Mouse (Mus musculus): ENCODE data around the gene Slc17a3. TPM values are rescaled to one million over a fixed set of nuclear protein-coding genes. Genes with fewer than 3 reads are reported as not detected.

The Slc17a3 gene
- polyA plus RNA-seq, 1 experiment from 2014 or later, result not detected

GRCm38 (mm10) chr13:23849299-23849698 lies 10.1 kb downstream of the Slc17a3 start:
- H3K27me3 ChIP-seq (ENCODE audit: poor library complexity, severe bottlenecking), result no peaks in the 10 kb centered on the region
- H3K27ac ChIP-seq, result no peak overlapping the region
- no peaks in the 10 kb centered on the region for H3K9me3 ChIP-seq
- no peak for DNase-seq (ENCODE audit: extremely low spot score, low spot score)
- WGBS, result 85% methylated on average over 2 of the region's 2 CpGs
- no peak overlapping the region for H3K4me3 ChIP-seq
- no peaks in the 10 kb centered on the region; the same call in 1 of the 2 replicates for H3K4me1 ChIP-seq
- H3K36me3 ChIP-seq (replicated peaks), result no peaks in the 10 kb centered on the region

GRCm38 (mm10) chr13:23856401-23856800 lies 17.2 kb downstream of the Slc17a3 start:
- Histone ChIP-seq H3K36me3 (replicated peaks) (no peaks in the 10 kb centered on the region), H3K27me3 (ENCODE audit: poor library complexity, severe bottlenecking) (no peaks in the 10 kb centered on the region), H3K27ac (no peak overlapping the region), H3K4me1 (no peaks in the 10 kb centered on the region), H3K4me3 (no peak overlapping the region), H3K9me3 (no peaks in the 10 kb centered on the region)
- WGBS, result 77% methylated on average over 3 of the region's 3 CpGs
- DNase-seq (ENCODE audit: extremely low spot score, low spot score), result no peak

GRCm38 (mm10) chr13:23861815-23862214 lies 22.6 kb downstream of the Slc17a3 start:
- no peaks in the 10 kb centered on the region for H3K4me1 ChIP-seq
- DNase-seq (ENCODE audit: extremely low spot score, low spot score), result no peak
- no peaks in the 10 kb centered on the region for H3K36me3 ChIP-seq (replicated peaks)
- H3K27me3 ChIP-seq (ENCODE audit: poor library complexity, severe bottlenecking), result no peaks in the 10 kb centered on the region
- no peaks in the 10 kb centered on the region for H3K9me3 ChIP-seq
- no peak overlapping the region for H3K27ac ChIP-seq
- no peak overlapping the region for H3K4me3 ChIP-seq

GRCm38 (mm10) chr13:23864711-23865110 lies 25.5 kb downstream of the Slc17a3 start:
- Histone ChIP-seq H3K27me3 (ENCODE audit: poor library complexity, severe bottlenecking) (no peaks in the 10 kb centered on the region), H3K4me1 (no peaks in the 10 kb centered on the region), H3K9me3 (no peaks in the 10 kb centered on the region), H3K27ac (no peak overlapping the region), H3K4me3 (no peak overlapping the region), H3K36me3 (replicated peaks) (no peaks in the 10 kb centered on the region)
- DNase-seq (ENCODE audit: extremely low spot score, low spot score), result no peak
- WGBS, result 92% methylated on average over 9 of the region's 9 CpGs

GRCm38 (mm10) chr13:23866086-23866710 lies 27.0 kb downstream of the Slc17a3 start:
- 81% methylated on average over 9 of the region's 9 CpGs for WGBS
- Histone ChIP-seq H3K9me3 (no peaks in the 10 kb centered on the region), H3K4me1 (no peaks in the 10 kb centered on the region), H3K27ac (no peak overlapping the region), H3K4me3 (no peak overlapping the region), H3K36me3 (replicated peaks) (no peaks in the 10 kb centered on the region), H3K27me3 (ENCODE audit: poor library complexity, severe bottlenecking) (no peaks in the 10 kb centered on the region)
- DNase-seq (ENCODE audit: extremely low spot score, low spot score), result no peak

- H3K27me3 ChIP-seq (ENCODE audit: poor library complexity, severe bottlenecking), result no peaks in the 10 kb centered on the region
- no peaks in the 10 kb centered on the region for H3K9me3 ChIP-seq
- no peak for DNase-seq (ENCODE audit: extremely low spot score, low spot score)
- no peaks in the 10 kb centered on the region for H3K36me3 ChIP-seq (replicated peaks)
- no peak overlapping the region for H3K4me3 ChIP-seq
- no peaks in the 10 kb centered on the region for H3K4me1 ChIP-seq
- H3K27ac ChIP-seq, result no peak overlapping the region
- WGBS, result 92% methylated on average over 6 of the region's 6 CpGs
Observed at GRCm38 (mm10) chr13:23867000-23867399, 27.8 kb downstream of the Slc17a3 start.

GRCm38 (mm10) chr13:23867405-23867804 lies 28.2 kb downstream of the Slc17a3 start, which contains the start of gene Slc17a1:
TSS of gene Slc17a1 (plus strand) at chr13:23867750.
- no peak within 1 kb of the TSS for H3K27ac ChIP-seq
- no peaks in the 10 kb centered on the region for H3K4me1 ChIP-seq
- no peak within 1 kb of the TSS for H3K4me3 ChIP-seq
- DNase-seq (ENCODE audit: extremely low spot score, low spot score), result no peak
- H3K9me3 ChIP-seq, result no peaks in the 10 kb centered on the region
- H3K27me3 ChIP-seq (ENCODE audit: poor library complexity, severe bottlenecking), result no peaks in the 10 kb centered on the region
- WGBS, result 92% methylated on average over 7 of the region's 7 CpGs
- no peaks in the 10 kb centered on the region for H3K36me3 ChIP-seq (replicated peaks)

- no peaks in the 10 kb centered on the region for H3K36me3 ChIP-seq (replicated peaks)
- no peaks in the 10 kb centered on the region for H3K4me1 ChIP-seq
- no peak for DNase-seq (ENCODE audit: extremely low spot score, low spot score)
- WGBS, result 89% methylated on average over 8 of the region's 8 CpGs
- H3K27me3 ChIP-seq (ENCODE audit: poor library complexity, severe bottlenecking), result no peaks in the 10 kb centered on the region
- no peaks in the 10 kb centered on the region for H3K9me3 ChIP-seq
- H3K4me3 ChIP-seq, result no peak overlapping the region
- no peak overlapping the region for H3K27ac ChIP-seq
Observed at GRCm38 (mm10) chr13:23868790-23869533, 29.7 kb downstream of the Slc17a3 start.

GRCm38 (mm10) chr13:23869996-23870395 lies 30.8 kb downstream of the Slc17a3 start:
- H3K4me1 ChIP-seq, result no peaks in the 10 kb centered on the region
- no peak overlapping the region for H3K27ac ChIP-seq
- H3K36me3 ChIP-seq (replicated peaks), result no peaks in the 10 kb centered on the region
- no peaks in the 10 kb centered on the region for H3K27me3 ChIP-seq (ENCODE audit: poor library complexity, severe bottlenecking)
- 84% methylated on average over 3 of the region's 3 CpGs for WGBS
- no peak for DNase-seq (ENCODE audit: extremely low spot score, low spot score)
- no peaks in the 10 kb centered on the region for H3K9me3 ChIP-seq
- H3K4me3 ChIP-seq, result no peak overlapping the region

- Histone ChIP-seq H3K27ac (no peak overlapping the region), H3K27me3 (ENCODE audit: poor library complexity, severe bottlenecking) (no peaks in the 10 kb centered on the region), H3K9me3 (no peaks in the 10 kb centered on the region), H3K4me3 (no peak overlapping the region), H3K4me1 (no peaks in the 10 kb centered on the region), H3K36me3 (replicated peaks) (no peaks in the 10 kb centered on the region)
- WGBS, result 86% methylated on average over 5 of the region's 5 CpGs
- DNase-seq (ENCODE audit: extremely low spot score, low spot score), result no peak
Observed at GRCm38 (mm10) chr13:23873141-23873540, 33.9 kb downstream of the Slc17a3 start.

GRCm38 (mm10) chr13:23879106-23879505 lies 39.9 kb downstream of the Slc17a3 start:
- WGBS, result 83% methylated on average over 3 of the region's 3 CpGs
- no peak overlapping the region for H3K4me3 ChIP-seq
- DNase-seq (ENCODE audit: extremely low spot score, low spot score), result no peak
- no peaks in the 10 kb centered on the region for H3K9me3 ChIP-seq
- H3K36me3 ChIP-seq (replicated peaks), result no peaks in the 10 kb centered on the region
- no peaks in the 10 kb centered on the region for H3K27me3 ChIP-seq (ENCODE audit: poor library complexity, severe bottlenecking)
- no peaks in the 10 kb centered on the region for H3K4me1 ChIP-seq
- H3K27ac ChIP-seq, result no peak overlapping the region

- no peak overlapping the region for H3K27ac ChIP-seq
Observed at GRCm38 (mm10) chr13:23879636-23880035, 40.4 kb downstream of the Slc17a3 start.

GRCm38 (mm10) chr13:23885540-23885939 lies 46.3 kb downstream of the Slc17a3 start:
- H3K27ac ChIP-seq, result no peak overlapping the region
- H3K4me3 ChIP-seq, result no peak overlapping the region
- H3K36me3 ChIP-seq (replicated peaks), result no peaks in the 10 kb centered on the region
- H3K9me3 ChIP-seq, result no peaks in the 10 kb centered on the region
- H3K27me3 ChIP-seq (ENCODE audit: poor library complexity, severe bottlenecking), result no peaks in the 10 kb centered on the region
- peaks cover 6% of the 10 kb centered on the region; the same call in 1 of the 2 replicates for H3K4me1 ChIP-seq
- DNase-seq (ENCODE audit: extremely low spot score, low spot score), result no peak
- WGBS, result 47% methylated on average over 2 of the region's 2 CpGs

More at GRCm38 (mm10) chr13:23879636-23880035, 40.4 kb downstream of the Slc17a3 start:
- 89% methylated on average over 5 of the region's 5 CpGs for WGBS
- Histone ChIP-seq H3K9me3 (no peaks in the 10 kb centered on the region), H3K4me1 (no peaks in the 10 kb centered on the region), H3K36me3 (replicated peaks) (no peaks in the 10 kb centered on the region), H3K4me3 (no peak overlapping the region), H3K27me3 (ENCODE audit: poor library complexity, severe bottlenecking) (no peaks in the 10 kb centered on the region)
- no peak for DNase-seq (ENCODE audit: extremely low spot score, low spot score)

Measured in forebrain, embryonic 10.5 days (tissue).